Comparison of ENCODE assay signal across 18 mouse cellular contexts in the genomic region with DNA sequence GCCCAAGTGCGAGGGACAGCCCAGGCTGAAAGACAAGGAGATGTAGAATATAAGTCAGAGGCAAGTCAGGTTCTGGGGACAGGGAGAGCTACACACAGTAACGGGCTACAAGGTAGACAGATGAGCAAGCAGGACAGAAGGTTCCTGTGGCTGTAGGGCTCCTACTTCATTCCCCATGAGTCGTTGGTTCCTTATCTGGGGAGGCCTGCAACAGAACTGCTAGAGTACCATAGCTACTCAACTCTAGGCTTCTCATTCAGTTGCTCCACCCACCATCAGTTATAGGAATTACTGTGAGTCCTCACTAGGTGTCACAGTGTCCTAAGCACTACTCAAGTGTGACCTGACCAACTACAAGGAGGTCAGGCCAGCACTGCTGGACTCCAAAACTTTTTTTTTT. TPM values are rescaled to one million over a fixed set of nuclear protein-coding genes. Genes with fewer than 3 reads are reported as not detected.
A peak's percentile ranks its signal among the peaks of the same experiment; 100 is the strongest.
DNase-seq lines count a peak whose midpoint lies in the region; ATAC-seq lines count a peak whose summit lies in the region.
"Had no signal": no experiment of that assay in that cellular context is flagged by ENCODE, and none has a peak within 500 bp of the region (broad histone marks: within the 10 kb centered on the region; RNA-seq: fewer than 3 reads in every experiment).

No protein-coding gene starts in this region.

- no peak overlapping the region for H3K4me3 ChIP-seq in kidney, embryonic 16.5 days (ENCODE audit: low read length)
- H3K4me3 ChIP-seq in midbrain, embryonic 16.5 days (ENCODE audit: low read depth, low read length), result no peak overlapping the region
- H3K4me3 ChIP-seq: forebrain, embryonic 12.5 days; heart, embryonic 12.5 days; midbrain, embryonic 15.5 days had no signal

- WGBS in kidney, embryonic 16.5 days, result 83% methylated on average over 3 of the region's 3 CpGs
- 80% methylated on average over 3 of the region's 3 CpGs for WGBS in midbrain, embryonic 16.5 days

- peaks cover 9% of the 10 kb centered on the region for H3K4me1 ChIP-seq in kidney, embryonic 16.5 days (ENCODE audit: insufficient read depth, low read length)
- peaks cover under 1% of the 10 kb centered on the region; the same call in 1 of the 2 replicates for H3K4me1 ChIP-seq in midbrain, embryonic 16.5 days (ENCODE audit: control insufficient read depth, insufficient read depth, low read length)

- ATAC-seq in kidney, embryonic 16.5 days (ENCODE audit: low FRiP score, low TSS enrichment), result peak; percentile 49; the same call in 1 of the 2 replicates
- ATAC-seq in megakaryocyte, adult 5-6 weeks (ENCODE audit: poor library complexity, severe bottlenecking), result peak; percentile 60
- no peak for ATAC-seq in midbrain, embryonic 16.5 days
- ATAC-seq: intestine, postnatal 0 days; midbrain, embryonic 15.5 days had no signal

- no peak overlapping the region for H3K4me2 ChIP-seq in kidney, embryonic 16.5 days (replicated peaks; ENCODE audit: low read depth, low read length)
- H3K4me2 ChIP-seq in midbrain, embryonic 16.5 days (ENCODE audit: low read length), result no peak overlapping the region
- H3K4me2 ChIP-seq: forebrain, embryonic 12.5 days; heart, embryonic 12.5 days; hindbrain, embryonic 14.5 days; midbrain, embryonic 15.5 days had no signal

- no peak overlapping the region for H3K27ac ChIP-seq in kidney, embryonic 16.5 days (ENCODE audit: low read length)
- H3K27ac ChIP-seq in midbrain, embryonic 16.5 days (ENCODE audit: low read length), result no peak overlapping the region
- H3K27ac ChIP-seq: forebrain, embryonic 12.5 days; hindbrain, embryonic 14.5 days; macrophage; midbrain, embryonic 15.5 days had no signal

- DNase-seq in kidney, postnatal 10 days, result no peak
- DNase-seq in MEL-GATA-1-ER (ENCODE audit: extremely low read depth, low read depth) (peak; percentile 49), liver (peak; percentile 53)
- DNase-seq in T-cell, adult 2 months (ENCODE audit: low spot score), result no peak
- DNase-seq in adrenal gland, postnatal 25 days, result no peak
- DNase-seq: adrenal gland, adult 2 months; cerebellum, adult 9-11 months; layer of hippocampus, postnatal 36 days; thymus, adult 2 months had no signal

- H3K9me3 ChIP-seq in kidney, embryonic 16.5 days (ENCODE audit: low read length), result no peaks in the 10 kb centered on the region
- no peaks in the 10 kb centered on the region for H3K9me3 ChIP-seq in midbrain, embryonic 16.5 days (replicated peaks; ENCODE audit: control insufficient read depth, low read length, poor library complexity, severe bottlenecking)
- H3K9me3 ChIP-seq: forebrain, embryonic 12.5 days; heart, embryonic 12.5 days; midbrain, embryonic 15.5 days had no signal

- H3K27me3 ChIP-seq in kidney, embryonic 16.5 days (ENCODE audit: insufficient read depth, low read length), result no peaks in the 10 kb centered on the region
- no peaks in the 10 kb centered on the region for H3K27me3 ChIP-seq in midbrain, embryonic 16.5 days (ENCODE audit: control insufficient read depth, insufficient read depth, low read depth, low read length)
- H3K27me3 ChIP-seq: forebrain, embryonic 12.5 days; heart, embryonic 12.5 days; midbrain, embryonic 15.5 days had no signal

- no peaks in the 10 kb centered on the region for H3K36me3 ChIP-seq in kidney, embryonic 16.5 days (ENCODE audit: insufficient read depth, low read length)
- H3K36me3 ChIP-seq in midbrain, embryonic 16.5 days (ENCODE audit: control insufficient read depth, insufficient read depth, low read length), result no peaks in the 10 kb centered on the region
- H3K36me3 ChIP-seq: forebrain, embryonic 12.5 days; heart, embryonic 12.5 days; midbrain, embryonic 15.5 days had no signal

- no peak overlapping the region for H3K9ac ChIP-seq in kidney, embryonic 16.5 days (replicated peaks; ENCODE audit: low read length)
- no peak overlapping the region for H3K9ac ChIP-seq in midbrain, embryonic 16.5 days (ENCODE audit: low read depth, low read length)
- H3K9ac ChIP-seq: forebrain, embryonic 12.5 days; heart, embryonic 12.5 days; hindbrain, embryonic 14.5 days; midbrain, embryonic 15.5 days had no signal

RNA-seq across cellular contexts. Expression of a gene that starts 6.0 kb away (rescaled TPM):
- 45.8 and 49.5 TPM in 2 replicates for polyA plus RNA-seq in kidney, embryonic 16.5 days (2015; fragmentation: Nextera tagmentation; extraction: Ambion mirVana)
- total RNA-seq in megakaryocyte, adult 5-6 weeks (2015), result 9.6 and 11.5 TPM in 2 replicates
- total RNA-seq in megakaryocyte, adult 5-6 weeks (2017), result 27.5 and 30.4 TPM in 2 replicates
- polyA plus RNA-seq in midbrain, embryonic 16.5 days (2015; fragmentation: Nextera tagmentation; extraction: Ambion mirVana), result 185 and 187 TPM in 2 replicates
- 27.1 and 44.5 TPM in 2 replicates for total RNA-seq in adrenal gland, postnatal 25 days (2021)

RNA-seq across cellular contexts. Expression of a gene that starts 49.1 kb away (rescaled TPM):
- polyA plus RNA-seq in kidney, embryonic 16.5 days (2015; fragmentation: Nextera tagmentation; extraction: Ambion mirVana), result 45.5 and 47.0 TPM in 2 replicates
- 14.0 and 14.4 TPM in 2 replicates for total RNA-seq in megakaryocyte, adult 5-6 weeks (2015)
- total RNA-seq in megakaryocyte, adult 5-6 weeks (2017), result 12.3 and 12.7 TPM in 2 replicates
- polyA plus RNA-seq in midbrain, embryonic 16.5 days (2015; fragmentation: Nextera tagmentation; extraction: Ambion mirVana), result 45.3 and 46.2 TPM in 2 replicates
- total RNA-seq in adrenal gland, postnatal 25 days (2021), result 34.3 and 45.8 TPM in 2 replicates

Comparison
In these comparisons a context has a peak if more than half of its experiments do, and no peak if none do; other contexts are left out.
1. DNase-seq: peak in MEL-GATA-1-ER (single experiment) and liver (single experiment); none in kidney, postnatal 10 days (single experiment), T-cell, adult 2 months (single experiment) and adrenal gland, postnatal 25 days (single experiment).